Mouse (Mus musculus) embryonic facial prominence, embryonic 11.5 days (tissue): ENCODE measurements at regions not wholly inside any gene's neighbourhood (a gene's known extent, or its start where the extent isn't known, plus 50 kb on each side); places are given as distances from the start of the nearest gene placed in this dataset.

Experiments
- ATAC-seq: fragments of 200-750 bp; cut with Nextera tagmentation; replicated peaks from 2 replicates; pipeline ENCODE4 v1.8.0; 2017; ENCODE audit warnings: low read depth; ENCODE audit not compliant: insufficient number of reproducible peaks, low FRiP score, low TSS enrichment
- DNase-seq: peaks from one replicate; pipeline ENCODE4 v3.0.0-alpha.2; 2015; ENCODE audit warnings: low spot score
- H3K27ac ChIP-seq: fragments of 300-500 bp; sonication (generic); replicated peaks from 2 replicates; pipeline ENCODE4 v1.5.1; 2014; ENCODE audit warnings: mild to moderate bottlenecking, low read depth, low read length, control low read depth
- H3K27me3 ChIP-seq: fragments of 300-500 bp; sonication (generic); 2 replicates; pipeline ENCODE4 v1.6.1; 2014; ENCODE audit warnings: mild to moderate bottlenecking, low read length, moderate library complexity, mixed read lengths; ENCODE audit not compliant: control insufficient read depth, insufficient read depth
- H3K36me3 ChIP-seq: fragments of 300-500 bp; sonication (generic); replicated peaks from 2 replicates; pipeline ENCODE4 v1.6.1; 2014; ENCODE audit warnings: low read depth, mild to moderate bottlenecking, low read length, moderate library complexity, mixed read lengths; ENCODE audit not compliant: control insufficient read depth, insufficient read depth
- H3K4me1 ChIP-seq: fragments of 300-500 bp; sonication (generic); 2 replicates; pipeline ENCODE4 v1.6.1; 2014; ENCODE audit warnings: low read length, mixed read lengths; ENCODE audit not compliant: control insufficient read depth, insufficient read depth
- H3K4me2 ChIP-seq: fragments of 300-500 bp; sonication (generic); 2 replicates; pipeline ENCODE4 v1.6.1; 2014; ENCODE audit warnings: low read depth, mild to moderate bottlenecking, control low read depth, low read length, moderate library complexity
- H3K4me3 ChIP-seq: fragments of 300-500 bp; sonication (generic); 2 replicates; pipeline ENCODE4 v1.5.1; 2014; ENCODE audit warnings: low read depth, low read length, control low read depth
- H3K9ac ChIP-seq: fragments of 300-500 bp; sonication (generic); replicated peaks from 2 replicates; pipeline ENCODE4 v1.6.1; 2014; ENCODE audit warnings: mild to moderate bottlenecking, control low read depth, low read length
- H3K9me3 ChIP-seq: fragments of 300-500 bp; sonication (generic); replicated peaks from 2 replicates; pipeline ENCODE4 v1.6.1; 2016; ENCODE audit warnings: mild to moderate bottlenecking, low read length, inconsistent platforms, mixed read lengths; ENCODE audit not compliant: control insufficient read depth
- WGBS: fragments of 180-500 bp; shearing (Covaris S2); extraction: QIAGEN DNeasy Blood & Tissue Kit; methylation state at CpG from one replicate; pipeline ENCODE4 v1.1.7; 2014; 5-methylcytosine and 5-hydroxymethylcytosine counted together

- ATAC-seq (no peak), DNase-seq (no peak)
- Histone ChIP-seq H3K4me2 (no peak overlapping the region), H3K9ac (no peak overlapping the region), H3K4me1 (peaks cover 4% of the 10 kb centered on the region; the same call in 1 of the 2 replicates), H3K36me3 (no peaks in the 10 kb centered on the region), H3K4me3 (no peak overlapping the region), H3K27me3 (no peaks in the 10 kb centered on the region), H3K27ac (no peak overlapping the region), H3K9me3 (no peaks in the 10 kb centered on the region)
- 56% methylated on average over 4 of the region's 4 CpGs for WGBS
These were observed 273.1 kb downstream of the Slc30a10 start for GRCm38 (mm10) chr1:185727749-185728148.

- DNase-seq (no peak), ATAC-seq (no peak)
- H3K4me3 ChIP-seq = no peak overlapping the region
- 56% methylated on average over 3 of the region's 3 CpGs for WGBS
- H3K36me3 ChIP-seq = no peaks in the 10 kb centered on the region
- peaks cover 4% of the 10 kb centered on the region; the same call in 1 of the 2 replicates for H3K4me1 ChIP-seq
- H3K4me2 ChIP-seq = no peak overlapping the region
- no peaks in the 10 kb centered on the region for H3K9me3 ChIP-seq
- no peaks in the 10 kb centered on the region for H3K27me3 ChIP-seq
- no peak overlapping the region for H3K27ac ChIP-seq
- H3K9ac ChIP-seq = no peak overlapping the region
These were observed 273.8 kb downstream of the Slc30a10 start for GRCm38 (mm10) chr1:185728406-185728805.

GRCm38 (mm10) chr1:185731062-185731461 is 276.4 kb downstream of the Slc30a10 start:
- ATAC-seq (peak; percentile 90), DNase-seq (peak; percentile 88)
- Histone ChIP-seq H3K4me2 (no peak overlapping the region; the same call in 1 of the 2 replicates), H3K9ac (no peak overlapping the region), H3K27me3 (no peaks in the 10 kb centered on the region), H3K4me1 (peaks cover 4% of the 10 kb centered on the region; the same call in 1 of the 2 replicates), H3K36me3 (no peaks in the 10 kb centered on the region), H3K9me3 (no peaks in the 10 kb centered on the region), H3K27ac (no peak overlapping the region), H3K4me3 (no peak overlapping the region)
- 25% methylated on average over 9 of the region's 9 CpGs for WGBS

- 77% methylated on average over 2 of the region's 2 CpGs for whole genome bisulfite sequencing
- no peak for ATAC-seq
- Histone ChIP-seq H3K9ac (no peak overlapping the region), H3K4me3 (no peak overlapping the region), H3K36me3 (no peaks in the 10 kb centered on the region), H3K27ac (no peak overlapping the region), H3K4me1 (no peaks in the 10 kb centered on the region), H3K9me3 (no peaks in the 10 kb centered on the region), H3K27me3 (no peaks in the 10 kb centered on the region), H3K4me2 (no peak overlapping the region)
- no peak for DNase-seq
These were observed 282.1 kb downstream of the Slc30a10 start for GRCm38 (mm10) chr1:185736773-185737172.

- H3K9ac ChIP-seq = no peak overlapping the region
- ATAC-seq = no peak
- no peaks in the 10 kb centered on the region for H3K9me3 ChIP-seq
- H3K4me2 ChIP-seq = no peak overlapping the region
- no peaks in the 10 kb centered on the region for H3K4me1 ChIP-seq
- H3K27me3 ChIP-seq = no peaks in the 10 kb centered on the region
- peak; percentile 41 for DNase-seq
- 29% methylated on average over 11 of the region's 11 CpGs for WGBS
- H3K27ac ChIP-seq = no peak overlapping the region
- H3K4me3 ChIP-seq = no peak overlapping the region
- H3K36me3 ChIP-seq = no peaks in the 10 kb centered on the region
These were observed 286.6 kb downstream of the Slc30a10 start for GRCm38 (mm10) chr1:185741034-185741890.

- no peak for ATAC-seq
- WGBS = 68% methylated on average over 2 of the region's 2 CpGs
- Histone ChIP-seq H3K36me3 (no peaks in the 10 kb centered on the region), H3K4me3 (no peak overlapping the region), H3K9me3 (no peaks in the 10 kb centered on the region), H3K4me2 (no peak overlapping the region), H3K4me1 (no peaks in the 10 kb centered on the region), H3K27ac (no peak overlapping the region), H3K9ac (no peak overlapping the region), H3K27me3 (no peaks in the 10 kb centered on the region)
- no peak for DNase-seq
These were observed 294.6 kb downstream of the Slc30a10 start for GRCm38 (mm10) chr1:185749251-185749650.

- Histone ChIP-seq H3K36me3 (no peaks in the 10 kb centered on the region), H3K9me3 (no peaks in the 10 kb centered on the region), H3K4me1 (no peaks in the 10 kb centered on the region), H3K27me3 (no peaks in the 10 kb centered on the region), H3K9ac (no peak overlapping the region), H3K4me2 (no peak overlapping the region), H3K27ac (no peak overlapping the region), H3K4me3 (no peak overlapping the region)
- ATAC-seq (no peak), DNase-seq (peak; percentile 54)
- 60% methylated on average over 13 of the region's 13 CpGs for WGBS
These were observed 300.0 kb downstream of the Slc30a10 start for GRCm38 (mm10) chr1:185754486-185755290.

- 86% methylated on average over 2 of the region's 2 CpGs for WGBS
- Histone ChIP-seq H3K4me2 (no peak overlapping the region), H3K9ac (no peak overlapping the region), H3K4me3 (no peak overlapping the region), H3K9me3 (no peaks in the 10 kb centered on the region), H3K27ac (no peak overlapping the region), H3K27me3 (no peaks in the 10 kb centered on the region), H3K4me1 (no peaks in the 10 kb centered on the region), H3K36me3 (no peaks in the 10 kb centered on the region)
- no peak for ATAC-seq
- no peak for DNase-seq
These were observed 302.7 kb downstream of the Slc30a10 start for GRCm38 (mm10) chr1:185757376-185757775.
